Mouse (Mus musculus): ENCODE measurements around the gene Cldn10.
"Not testable (repeated sequence)": the region's sequence is repeated elsewhere in the genome, so short reads cannot be mapped to it uniquely, and the experiment has no call there.

Cldn10 gene

GRCm38 (mm10) chr14:118782241-118782640 is 5.5 kb upstream of the Cldn10 start:
- peak in 1 of 2 experiments; percentile 15 for DNase-seq (ENCODE audit: low spot score in 2 of 2)

GRCm38 (mm10) chr14:118783326-118783935 is 4.3 kb upstream of the Cldn10 start:
- peak in 1 of 2 experiments; percentile 2 for DNase-seq (ENCODE audit: low spot score in 2 of 2)

- DNase-seq (ENCODE audit: low spot score in 2 of 2), result no peak
Measured at GRCm38 (mm10) chr14:118790217-118790616, 2.5 kb downstream of the Cldn10 start.

- no peak for DNase-seq (ENCODE audit: low spot score in 2 of 2)
Measured at GRCm38 (mm10) chr14:118792957-118793356, 5.2 kb downstream of the Cldn10 start.

- DNase-seq (ENCODE audit: low spot score in 2 of 2), result peak in 1 of 2 experiments; percentile 35
Measured at GRCm38 (mm10) chr14:118793416-118793815, 5.7 kb downstream of the Cldn10 start.

GRCm38 (mm10) chr14:118794196-118794595 is 6.5 kb downstream of the Cldn10 start:
- DNase-seq (ENCODE audit: low spot score in 2 of 2), result no peak

GRCm38 (mm10) chr14:118794893-118795292 is 7.2 kb downstream of the Cldn10 start:
- no peak for DNase-seq (ENCODE audit: low spot score in 2 of 2)

- DNase-seq (ENCODE audit: low spot score in 2 of 2), result peak; percentile 49 to 51
Measured at GRCm38 (mm10) chr14:118795915-118796693, 8.4 kb downstream of the Cldn10 start.

- DNase-seq (ENCODE audit: low spot score in 2 of 2), result no peak
Measured at GRCm38 (mm10) chr14:118796694-118797058, 9.0 kb downstream of the Cldn10 start.

- DNase-seq (ENCODE audit: low spot score in 2 of 2), result no peak
Measured at GRCm38 (mm10) chr14:118797270-118797669, 9.6 kb downstream of the Cldn10 start.

GRCm38 (mm10) chr14:118799918-118800317 is 12.2 kb downstream of the Cldn10 start:
- DNase-seq (ENCODE audit: low spot score in 2 of 2), result no peak

GRCm38 (mm10) chr14:118803936-118804335 is 16.2 kb downstream of the Cldn10 start:
- DNase-seq (ENCODE audit: low spot score in 2 of 2), result no peak

- peak in 1 of 2 experiments; percentile 49 for DNase-seq (ENCODE audit: low spot score in 2 of 2)
Measured at GRCm38 (mm10) chr14:118804351-118804750, 16.6 kb downstream of the Cldn10 start.

- no peak for DNase-seq (ENCODE audit: low spot score in 2 of 2)
Measured at GRCm38 (mm10) chr14:118807653-118808052, 19.9 kb downstream of the Cldn10 start.

GRCm38 (mm10) chr14:118808183-118808582 is 20.5 kb downstream of the Cldn10 start:
- not testable (repeated sequence) for DNase-seq (ENCODE audit: low spot score in 2 of 2)

- DNase-seq (ENCODE audit: low spot score in 2 of 2), result no peak
Measured at GRCm38 (mm10) chr14:118809686-118810085, 22.0 kb downstream of the Cldn10 start.

- DNase-seq (ENCODE audit: low spot score in 2 of 2), result not testable (repeated sequence)
Measured at GRCm38 (mm10) chr14:118811256-118811655, 23.5 kb downstream of the Cldn10 start.

- no peak for DNase-seq (ENCODE audit: low spot score in 2 of 2)
Measured at GRCm38 (mm10) chr14:118813111-118813510, 25.4 kb downstream of the Cldn10 start.

GRCm38 (mm10) chr14:118816503-118816902 is 28.8 kb downstream of the Cldn10 start:
- peak; percentile 55 to 77 for DNase-seq (ENCODE audit: low spot score in 2 of 2)

GRCm38 (mm10) chr14:118820111-118820510 is 32.4 kb downstream of the Cldn10 start:
- peak; percentile 64 to 78 for DNase-seq (ENCODE audit: low spot score in 2 of 2)

GRCm38 (mm10) chr14:118822816-118823215 is 35.1 kb downstream of the Cldn10 start:
- no peak for DNase-seq (ENCODE audit: low spot score in 2 of 2)

GRCm38 (mm10) chr14:118823313-118823712 is 35.6 kb downstream of the Cldn10 start:
- no peak for DNase-seq (ENCODE audit: low spot score in 2 of 2)

GRCm38 (mm10) chr14:118826346-118826745 is 38.6 kb downstream of the Cldn10 start:
- DNase-seq (ENCODE audit: low spot score in 2 of 2), result no peak

All from thymus, postnatal 10 days (tissue).